Mouse (Mus musculus) megakaryocyte, embryonic 14.5 days (primary cell): ENCODE data around the gene Ap1b1. TPM values are rescaled to one million over a fixed set of nuclear protein-coding genes. Genes with fewer than 3 reads are reported as not detected.

Experiments
- H3K27me3 ChIP-seq: replicated peaks from 2 replicates; pipeline ENCODE3; 2012; ENCODE audit warnings: inconsistent platforms
- H3K36me3 ChIP-seq: replicated peaks from 2 replicates; pipeline ENCODE3; 2012; ENCODE audit warnings: low read length, inconsistent platforms, mixed read lengths
- H3K4me1 ChIP-seq: 2 replicates; pipeline ENCODE4 v1.6.1; 2012; ENCODE audit warnings: inconsistent platforms
- H3K4me3 ChIP-seq: replicated peaks from 2 replicates; pipeline ENCODE3; 2012; ENCODE audit warnings: moderate library complexity, mild to moderate bottlenecking, inconsistent platforms
- H3K9me3 ChIP-seq: 2 replicates; pipeline ENCODE4 v1.6.1; 2012; ENCODE audit warnings: inconsistent platforms
- FLI1 ChIP-seq: IDR thresholded peaks from 2 replicates; pipeline ENCODE4 v1.6.1; 2012; ENCODE audit warnings: low read length, inconsistent platforms, mixed read lengths
- GATA1 ChIP-seq: IDR thresholded peaks from 3 replicates; pipeline ENCODE4 v1.6.1; 2012; ENCODE audit warnings: mixed read lengths, low read length, inconsistent platforms, borderline replicate concordance
- polyA plus RNA-seq: library from polyadenylated mRNA; stranded (reverse); fragments of >175 nt; gene quantifications from 2 replicates; pipeline ENCODE4 v1.2.3, GENCODE M21; 2012; ENCODE audit warnings: low replicate concordance; ENCODE audit not compliant: insufficient read depth

Ap1b1 gene
- polyA plus RNA-seq, 1 experiment: 57.8 TPM

DNA sequence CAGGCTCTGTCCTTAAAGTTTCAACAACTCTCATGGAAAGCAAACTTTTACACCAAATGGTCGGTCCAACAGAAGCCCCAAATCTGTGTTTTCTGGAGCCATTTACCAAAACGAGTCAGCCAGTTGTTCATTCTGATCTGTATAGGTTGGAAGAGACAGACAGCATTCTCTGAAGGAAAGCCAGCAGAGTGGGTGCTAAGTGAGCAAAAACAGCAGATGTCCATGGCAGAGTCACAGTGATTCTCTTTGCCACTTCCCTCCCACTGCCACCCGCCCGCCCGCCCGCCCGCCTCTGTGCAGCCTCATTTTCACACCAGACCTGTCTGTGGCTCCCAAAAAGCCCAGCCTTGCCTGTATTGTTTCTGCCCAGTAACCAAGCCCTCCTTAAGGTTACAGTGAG, 41.6 kb downstream of the Ap1b1 start:
- Histone ChIP-seq H3K27me3 (no peaks in the 10 kb centered on the region), H3K36me3 (peaks cover 99% of the 10 kb centered on the region), H3K4me3 (no peak overlapping the region), H3K4me1 (peaks cover 33% of the 10 kb centered on the region), H3K9me3 (no peaks in the 10 kb centered on the region)
- TF ChIP-seq GATA1: no peak
- no peak for TF ChIP-seq FLI1

GRCm38 (mm10) chr11:5032706-5033105, 46.1 kb downstream of the Ap1b1 start:
- Histone ChIP-seq H3K9me3 (no peaks in the 10 kb centered on the region), H3K36me3 (peaks cover 99% of the 10 kb centered on the region), H3K4me1 (peaks cover 30% of the 10 kb centered on the region), H3K4me3 (no peak overlapping the region), H3K27me3 (no peaks in the 10 kb centered on the region)
- no peak for TF ChIP-seq GATA1
- TF ChIP-seq FLI1: no peak

- H3K36me3 ChIP-seq: peaks cover 99% of the 10 kb centered on the region
- no peak for TF ChIP-seq GATA1
- no peak for TF ChIP-seq FLI1
- H3K9me3 ChIP-seq: no peaks in the 10 kb centered on the region
- H3K4me1 ChIP-seq: peaks cover 26% of the 10 kb centered on the region
- H3K27me3 ChIP-seq: no peaks in the 10 kb centered on the region
- H3K4me3 ChIP-seq: no peak overlapping the region
Measured at GRCm38 (mm10) chr11:5033136-5033535, 46.5 kb downstream of the Ap1b1 start.

GRCm38 (mm10) chr11:5035421-5035820, 48.8 kb downstream of the Ap1b1 start:
- peaks cover 100% of the 10 kb centered on the region for H3K36me3 ChIP-seq
- no peak overlapping the region for H3K4me3 ChIP-seq
- H3K4me1 ChIP-seq: peaks cover 23% of the 10 kb centered on the region
- no peaks in the 10 kb centered on the region for H3K9me3 ChIP-seq
- no peak for TF ChIP-seq FLI1
- no peak for TF ChIP-seq GATA1
- no peaks in the 10 kb centered on the region for H3K27me3 ChIP-seq

DNA sequence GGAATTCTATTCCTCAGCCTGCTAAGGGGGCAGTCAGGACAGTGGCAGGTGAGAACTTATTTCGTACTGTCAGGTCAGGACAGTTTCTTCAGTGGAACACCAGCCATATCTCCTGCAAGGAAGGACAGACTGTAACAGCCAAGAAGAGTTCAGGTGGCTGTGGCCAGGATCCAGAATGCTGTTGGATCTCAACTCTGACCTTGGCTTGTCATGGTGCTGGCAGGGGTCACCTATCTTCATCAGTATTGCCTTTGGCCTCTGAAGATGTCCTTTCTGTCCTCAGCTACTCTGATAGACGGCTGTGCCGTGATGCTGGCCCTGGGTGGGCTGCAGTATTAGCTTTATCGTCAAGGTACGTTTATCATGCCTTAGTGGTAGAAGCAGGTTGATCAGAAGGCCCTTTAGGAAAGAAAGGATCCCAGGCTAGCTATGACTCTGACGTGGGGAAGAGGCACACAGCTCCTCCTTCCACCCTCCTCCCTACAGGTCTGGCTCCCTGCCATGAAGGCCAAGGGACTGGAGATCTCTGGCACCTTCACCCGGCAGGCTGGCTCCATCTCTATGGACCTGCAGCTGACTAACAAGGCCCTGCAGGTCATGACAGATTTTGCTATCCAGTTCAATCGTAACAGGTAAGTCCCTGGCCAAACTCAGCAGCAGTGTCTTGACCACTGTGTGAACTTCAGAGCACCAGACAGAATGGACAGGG, 50.7 kb downstream of the Ap1b1 start:
- H3K27me3 ChIP-seq: no peaks in the 10 kb centered on the region
- peaks cover 100% of the 10 kb centered on the region for H3K36me3 ChIP-seq
- H3K4me3 ChIP-seq: no peak overlapping the region
- TF ChIP-seq FLI1: no peak
- no peak for TF ChIP-seq GATA1
- peaks cover 26% of the 10 kb centered on the region for H3K4me1 ChIP-seq
- H3K9me3 ChIP-seq: no peaks in the 10 kb centered on the region

GRCm38 (mm10) chr11:5040585-5040984, 54.0 kb downstream of the Ap1b1 start:
- peaks cover 90% of the 10 kb centered on the region for H3K36me3 ChIP-seq
- TF ChIP-seq FLI1 (no peak), GATA1 (no peak)
- peaks cover 43% of the 10 kb centered on the region for H3K4me1 ChIP-seq
- H3K27me3 ChIP-seq: no peaks in the 10 kb centered on the region
- H3K4me3 ChIP-seq: no peak overlapping the region
- H3K9me3 ChIP-seq: no peaks in the 10 kb centered on the region

DNA sequence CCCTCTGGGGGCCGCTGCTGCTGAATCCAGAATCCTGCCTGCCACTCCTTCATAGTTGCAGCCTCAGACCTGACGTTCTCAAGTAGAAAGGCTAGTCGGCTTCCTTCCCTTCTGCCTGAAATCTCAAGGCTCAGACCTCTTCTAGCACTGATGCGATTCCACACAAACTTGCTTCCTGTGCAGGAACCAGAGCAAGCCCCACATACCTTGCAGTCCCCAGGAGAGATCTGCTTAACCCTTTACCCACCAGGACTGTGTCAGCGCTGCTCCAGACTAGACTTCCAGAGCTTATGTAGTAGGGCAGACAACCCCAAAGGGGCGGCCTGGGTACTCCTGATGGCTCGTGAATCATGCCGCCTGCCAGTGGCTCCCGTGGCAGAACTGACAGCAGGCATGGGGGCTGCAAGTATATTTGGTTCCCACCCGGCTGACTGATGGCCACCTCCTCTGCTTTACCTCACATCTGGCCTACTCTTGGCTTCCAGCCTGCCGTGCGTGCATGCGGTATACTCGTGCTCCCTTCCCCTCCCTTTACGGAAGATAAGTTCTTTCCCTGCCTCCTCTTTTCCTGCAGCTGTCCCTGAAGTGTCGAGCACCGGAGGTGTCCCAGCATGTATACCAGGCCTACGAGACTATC, 54.6 kb downstream of the Ap1b1 start:
- H3K4me3 ChIP-seq: no peak overlapping the region
- TF ChIP-seq FLI1 (no peak), GATA1 (no peak)
- H3K9me3 ChIP-seq: no peaks in the 10 kb centered on the region
- H3K27me3 ChIP-seq: no peaks in the 10 kb centered on the region
- peaks cover 83% of the 10 kb centered on the region for H3K36me3 ChIP-seq
- peaks cover 50% of the 10 kb centered on the region for H3K4me1 ChIP-seq

DNA sequence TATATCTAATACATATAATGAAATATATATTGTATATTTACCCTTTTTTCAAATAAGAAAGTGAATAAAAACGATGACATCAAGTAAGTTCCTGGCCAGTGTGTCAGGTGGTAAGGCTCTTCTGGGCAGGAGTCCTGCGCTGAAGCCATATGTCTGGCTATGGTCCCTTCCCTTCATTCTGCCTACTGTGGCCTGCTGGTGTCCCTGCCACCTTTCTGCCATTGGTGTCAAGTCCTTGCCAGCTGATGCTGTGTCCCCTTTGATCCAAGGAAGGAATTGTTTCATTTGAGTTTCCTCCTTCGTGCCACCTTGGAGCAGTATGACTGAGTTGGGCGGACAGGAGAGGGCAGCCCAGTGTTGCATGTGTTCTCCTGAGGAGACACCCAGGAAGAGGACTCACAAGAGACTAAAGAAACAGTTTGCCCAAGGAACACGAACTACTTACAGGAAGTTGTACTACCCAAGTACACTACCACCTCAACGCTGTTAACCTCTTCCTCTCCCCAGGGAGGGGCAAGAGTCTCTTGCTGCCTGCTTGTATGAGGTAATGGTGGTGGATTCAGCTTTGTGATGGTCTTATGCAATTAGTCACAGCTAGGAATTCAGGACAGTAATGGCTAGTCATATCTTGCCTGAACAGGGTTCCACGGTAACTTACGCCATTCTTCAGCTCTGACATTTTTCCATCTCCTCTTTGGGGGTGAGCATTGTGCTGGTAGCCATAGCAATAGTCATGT, 56.2 kb downstream of the Ap1b1 start:
- Histone ChIP-seq H3K27me3 (no peaks in the 10 kb centered on the region), H3K4me3 (no peak overlapping the region), H3K36me3 (peaks cover 67% of the 10 kb centered on the region), H3K4me1 (peaks cover 61% of the 10 kb centered on the region), H3K9me3 (no peaks in the 10 kb centered on the region)
- no peak for TF ChIP-seq GATA1
- no peak for TF ChIP-seq FLI1

DNA sequence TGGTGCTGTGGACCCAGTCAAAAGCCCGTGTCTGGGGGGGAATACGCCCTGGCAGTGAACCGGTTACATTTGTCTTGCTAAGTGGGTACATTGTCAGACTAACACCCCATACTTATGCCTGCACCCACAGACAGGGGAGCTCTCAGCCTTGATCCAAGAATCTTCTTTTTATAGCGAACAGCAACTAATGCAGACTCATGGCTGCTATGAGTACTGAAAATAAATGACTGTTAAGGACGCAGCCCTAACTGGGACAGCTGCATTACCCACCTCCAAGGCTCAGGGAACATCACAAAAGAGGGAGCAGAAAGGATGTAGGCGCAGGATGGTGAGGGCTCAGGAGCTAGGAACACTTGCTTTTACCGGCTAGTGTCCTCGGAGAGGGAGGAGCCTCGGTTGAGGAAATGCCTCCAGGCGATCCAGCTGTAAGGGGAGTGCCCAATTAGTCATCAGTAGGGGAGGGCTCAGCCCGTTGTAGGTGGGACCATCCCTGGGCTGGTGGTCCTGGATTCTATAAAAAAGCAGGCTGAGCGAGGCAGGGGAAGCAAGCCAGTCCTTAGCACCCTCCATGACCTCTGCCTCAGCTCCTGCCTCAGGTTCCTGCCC, 59.8 kb downstream of the Ap1b1 start:
- H3K27me3 ChIP-seq: peaks cover 2% of the 10 kb centered on the region
- peaks cover 39% of the 10 kb centered on the region for H3K36me3 ChIP-seq
- peaks cover 71% of the 10 kb centered on the region for H3K4me1 ChIP-seq
- no peaks in the 10 kb centered on the region for H3K9me3 ChIP-seq
- TF ChIP-seq FLI1 (no peak), GATA1 (no peak)
- H3K4me3 ChIP-seq: peak overlapping the region; percentile 83

- Histone ChIP-seq H3K36me3 (peaks cover 15% of the 10 kb centered on the region), H3K4me1 (peaks cover 87% of the 10 kb centered on the region), H3K4me3 (no peak overlapping the region), H3K9me3 (no peaks in the 10 kb centered on the region), H3K27me3 (peaks cover 15% of the 10 kb centered on the region)
- TF ChIP-seq GATA1 (no peak), FLI1 (no peak)
Measured at GRCm38 (mm10) chr11:5051629-5052028, 65.0 kb downstream of the Ap1b1 start.
